Mouse (Mus musculus) ovary, adult 2 months (tissue): ENCODE measurements around the gene 4933400A11Rik. TPM values are rescaled to one million over a fixed set of nuclear protein-coding genes. Genes with fewer than 3 reads are reported as not detected.

ENCODE experiments used
- polyA plus RNA-seq: library from polyadenylated mRNA; depleted of rRNA; stranded (reverse); fragments of >200 nt; gene quantifications from 2 replicates; pipeline ENCODE4 v1.2.3, GENCODE M21; 2012; rRNA removed

4933400A11Rik gene
- not detected in 2 replicates for polyA plus RNA-seq

DNA sequence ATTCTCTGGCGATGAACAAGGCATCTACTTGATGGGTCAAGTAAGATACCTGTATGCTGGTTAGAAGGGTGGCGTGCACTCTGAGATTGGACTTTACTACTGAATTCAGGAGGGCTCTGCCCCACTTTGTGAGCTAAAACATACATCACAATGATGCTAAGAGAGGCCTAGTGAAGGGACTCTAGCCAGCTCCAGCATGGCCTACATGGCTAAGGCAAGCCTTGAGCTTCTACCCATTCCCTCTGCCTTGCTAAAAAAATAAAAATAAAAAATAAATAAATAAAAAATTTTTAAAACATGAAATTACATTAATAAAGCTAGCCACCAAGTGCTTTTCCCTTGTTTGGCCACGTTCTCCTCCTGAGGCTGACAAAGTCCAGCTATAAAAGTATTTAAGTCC lies at the start of gene 4933400A11Rik:
Gene 4933400A11Rik (minus strand): TSS at position 101 of the 400 bp plus-strand sequence.

Other genes with a start within 250 kb of the 4933400A11Rik start
- gene Mid1, start 94.4 kb downstream of the 4933400A11Rik start, polyA plus RNA-seq = 16.3 and 17.7 TPM in 2 replicates
- 2,207 and 3,261 TPM in 2 replicates for gene Gm21887, start 230.0 kb upstream of the 4933400A11Rik start, polyA plus RNA-seq